Comparison of ENCODE assay signal across 8 mouse cellular contexts in the genomic region with DNA sequence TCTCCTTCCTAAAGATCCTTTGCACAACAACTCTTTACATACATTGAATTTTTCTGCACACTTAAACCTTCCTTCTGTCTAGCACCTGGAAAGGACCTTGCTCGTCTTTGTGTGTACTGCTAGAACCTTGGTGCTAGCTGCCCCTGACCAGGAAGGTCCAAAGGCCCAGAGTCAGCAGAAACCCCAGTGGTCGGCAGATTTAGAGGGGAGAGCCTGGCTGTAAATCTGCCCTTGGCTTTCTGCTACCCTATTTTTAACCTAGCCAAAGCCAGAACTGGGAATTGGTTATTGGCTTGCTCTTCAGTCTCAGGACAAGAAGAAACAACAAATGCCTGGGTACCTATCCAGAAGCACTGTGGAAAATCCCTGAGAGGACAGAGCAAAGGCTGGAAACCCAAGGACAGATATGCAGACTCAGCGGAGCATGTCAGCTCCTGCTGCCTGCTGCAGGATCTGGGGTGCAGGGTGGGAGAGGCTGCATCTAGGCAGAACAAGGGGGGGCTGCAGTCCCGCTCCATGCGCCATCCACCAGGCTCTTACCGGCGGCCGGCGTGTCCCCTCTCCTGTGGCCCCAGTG. TPM values are rescaled to one million over a fixed set of nuclear protein-coding genes. Genes with fewer than 3 reads are reported as not detected.
DNase-seq lines count a peak whose midpoint lies in the region; ATAC-seq and TF ChIP-seq lines count a peak whose summit lies in the region.

No protein-coding gene starts in this region.

- no peaks in the 10 kb centered on the region for H3K9me3 ChIP-seq in embryonic facial prominence, embryonic 12.5 days
- H3K9me3 ChIP-seq in intestine, embryonic 14.5 days (ENCODE audit: control insufficient read depth, low read length): no peaks in the 10 kb centered on the region
- no peaks in the 10 kb centered on the region for H3K9me3 ChIP-seq in midbrain, embryonic 13.5 days

- no peaks in the 10 kb centered on the region for H3K36me3 ChIP-seq in kidney, adult 2 months (ENCODE audit: control insufficient read depth, insufficient read depth, low read length)
- H3K36me3 ChIP-seq in embryonic facial prominence, embryonic 12.5 days: no peaks in the 10 kb centered on the region
- H3K36me3 ChIP-seq in intestine, embryonic 14.5 days (ENCODE audit: control insufficient read depth, insufficient read depth, low read length): no peaks in the 10 kb centered on the region
- H3K36me3 ChIP-seq in midbrain, embryonic 13.5 days: no peaks in the 10 kb centered on the region

- peak overlapping the region; percentile 64 for H3K9ac ChIP-seq in embryonic facial prominence, embryonic 12.5 days
- peak overlapping the region; percentile 53 for H3K9ac ChIP-seq in intestine, embryonic 14.5 days (ENCODE audit: low read length)
- H3K9ac ChIP-seq in midbrain, embryonic 13.5 days (replicated peaks): peak overlapping the region; percentile 85

- no peak for TF ChIP-seq CTCF in kidney, adult 2 months (conservative IDR thresholded peaks at IDR 0.05; ENCODE audit: insufficient read depth, insufficient read length, low read depth, low read length)

- H3K4me3 ChIP-seq in kidney, adult 2 months (ENCODE audit: insufficient read depth, low read depth, low read length): peak overlapping the region; percentile 24
- peak overlapping the region; percentile 43 for H3K4me3 ChIP-seq in embryonic facial prominence, embryonic 12.5 days
- H3K4me3 ChIP-seq in intestine, embryonic 14.5 days (ENCODE audit: low read depth, low read length): peak overlapping the region; percentile 43
- H3K4me3 ChIP-seq in midbrain, embryonic 13.5 days (replicated peaks): peak overlapping the region; percentile 55

- WGBS in kidney, adult 2 months: 10% methylated on average over 9 of the region's 9 CpGs
- WGBS in embryonic facial prominence, embryonic 12.5 days: 16% methylated on average over 9 of the region's 9 CpGs
- whole genome bisulfite sequencing in intestine, embryonic 14.5 days: 22% methylated on average over 9 of the region's 9 CpGs
- 8% methylated on average over 9 of the region's 9 CpGs for WGBS in midbrain, embryonic 13.5 days

- no peaks in the 10 kb centered on the region for H3K27me3 ChIP-seq in kidney, adult 2 months (replicated peaks; ENCODE audit: control insufficient read depth, insufficient read depth, low read length)
- H3K27me3 ChIP-seq in embryonic facial prominence, embryonic 12.5 days: no peaks in the 10 kb centered on the region
- no peaks in the 10 kb centered on the region for H3K27me3 ChIP-seq in intestine, embryonic 14.5 days (replicated peaks; ENCODE audit: control insufficient read depth, insufficient read depth, low read length)
- no peaks in the 10 kb centered on the region for H3K27me3 ChIP-seq in midbrain, embryonic 13.5 days

- H3K27ac ChIP-seq in kidney, adult 2 months (ENCODE audit: insufficient read depth, low read depth, low read length): peak overlapping the region; percentile 62
- H3K27ac ChIP-seq in embryonic facial prominence, embryonic 12.5 days: peak overlapping the region; percentile 83
- peak overlapping the region; percentile 63 for H3K27ac ChIP-seq in intestine, embryonic 14.5 days (ENCODE audit: low read depth)
- H3K27ac ChIP-seq in midbrain, embryonic 13.5 days: peak overlapping the region; percentile 99

- peak overlapping the region; percentile 81 for H3K4me2 ChIP-seq in embryonic facial prominence, embryonic 12.5 days (replicated peaks)
- H3K4me2 ChIP-seq in intestine, embryonic 14.5 days (ENCODE audit: low read length): peak overlapping the region; percentile 81
- H3K4me2 ChIP-seq in midbrain, embryonic 13.5 days (replicated peaks): peak overlapping the region; percentile 85

- peak; percentile 69 for DNase-seq in kidney, adult 2 months
- DNase-seq in kidney, adult 18-20 months: no peak
- no peak for DNase-seq in intestine, embryonic 14.5 days (ENCODE audit: low spot score)
- no peak for DNase-seq in right cerebral cortex, postnatal 14 days
- DNase-seq in embryo, embryonic 9.5 days (ENCODE audit: extremely low spot score): no peak

- 0 out of 2 replicates have a peak, but pooled peaks have one; percentile 24 for ATAC-seq in embryonic facial prominence, embryonic 12.5 days (ENCODE audit: insufficient number of reproducible peaks, insufficient read depth, low FRiP score, low TSS enrichment)
- no peak for ATAC-seq in intestine, embryonic 14.5 days (replicated peaks; ENCODE audit: low FRiP score, low TSS enrichment, low read depth)
- peak; percentile 66; the same call in 1 of the 2 replicates for ATAC-seq in midbrain, embryonic 13.5 days
- ATAC-seq in erythroid progenitor cell, adult 5-6 weeks (replicated peaks; ENCODE audit: low FRiP score, poor library complexity, severe bottlenecking): no peak

- H3K4me1 ChIP-seq in kidney, adult 2 months (ENCODE audit: control insufficient read depth, insufficient read depth, low read length): peaks cover 55% of the 10 kb centered on the region
- peaks cover 64% of the 10 kb centered on the region for H3K4me1 ChIP-seq in embryonic facial prominence, embryonic 12.5 days
- peaks cover 58% of the 10 kb centered on the region for H3K4me1 ChIP-seq in intestine, embryonic 14.5 days (replicated peaks; ENCODE audit: control insufficient read depth, insufficient read depth, low read length)
- H3K4me1 ChIP-seq in midbrain, embryonic 13.5 days (replicated peaks): peaks cover 69% of the 10 kb centered on the region

- no peak for TF ChIP-seq POLR2A in kidney, adult 2 months (IDR thresholded peaks at IDR 0.05; ENCODE audit: low read depth, low read length)

RNA-seq across cellular contexts. Expression of a gene that starts 46.5 kb away (rescaled TPM):
- 18.9 and 19.5 TPM in 2 replicates for polyA plus RNA-seq in kidney, adult 2 months (2012; rRNA removed)
- polyA plus RNA-seq in embryonic facial prominence, embryonic 12.5 days (2016; fragmentation: Nextera tagmentation; extraction: Ambion mirVana): 20.4 and 21.5 TPM in 2 replicates
- polyA plus RNA-seq in intestine, embryonic 14.5 days (2014; fragmentation: Nextera tagmentation; extraction: Ambion mirVana): 8.3 and 9.3 TPM in 2 replicates
- 22.3 and 30.7 TPM in 2 replicates for polyA plus RNA-seq in midbrain, embryonic 13.5 days (2015; fragmentation: Nextera tagmentation; extraction: Ambion mirVana)
- total RNA-seq in erythroid progenitor cell, adult 5-6 weeks (2015; ENCODE audit: low replicate concordance): 10.5 TPM in 2 replicates
- total RNA-seq in erythroid progenitor cell, adult 5-6 weeks (2017; ENCODE audit: low replicate concordance): 11.6 and 12.3 TPM in 2 replicates

Comparison
In these comparisons a context has a peak if more than half of its experiments do, and no peak if none do; other contexts are left out.
1. ATAC-seq: peak in embryonic facial prominence, embryonic 12.5 days (single experiment) and midbrain, embryonic 13.5 days (single experiment); none in intestine, embryonic 14.5 days (single experiment) and erythroid progenitor cell, adult 5-6 weeks (single experiment).
2. Peak in every context shown above with its lines, with median percentiles within 50 percentile points of each other: H3K27ac ChIP-seq, H3K4me3 ChIP-seq, H3K4me2 ChIP-seq and H3K9ac ChIP-seq.